Comparison of ENCODE assay signal across 13 mouse cellular contexts in genomic region chr2:170037346-170037745, GRCm38 (mm10).
DNase-seq lines count a peak whose midpoint lies in the region; ATAC-seq lines count a peak whose summit lies in the region.
"Had no signal": no experiment of that assay in that cellular context is flagged by ENCODE, and none has a peak within 500 bp of the region (broad histone marks: within the 10 kb centered on the region; RNA-seq: fewer than 3 reads in every experiment).

No protein-coding gene starts in this region.

- H3K36me3 ChIP-seq in kidney, embryonic 15.5 days = no peaks in the 10 kb centered on the region
- no peaks in the 10 kb centered on the region for H3K36me3 ChIP-seq in neural tube, embryonic 13.5 days
- no peaks in the 10 kb centered on the region for H3K36me3 ChIP-seq in forebrain, embryonic 15.5 days
- H3K36me3 ChIP-seq: heart, embryonic 15.5 days; intestine, embryonic 15.5 days had no signal

- H3K4me1 ChIP-seq in kidney, embryonic 15.5 days = peaks cover 68% of the 10 kb centered on the region
- H3K4me1 ChIP-seq in neural tube, embryonic 13.5 days (replicated peaks) = peaks cover 53% of the 10 kb centered on the region
- H3K4me1 ChIP-seq in forebrain, embryonic 15.5 days = peaks cover 17% of the 10 kb centered on the region
- H3K4me1 ChIP-seq: heart, embryonic 15.5 days had no signal

- no peak overlapping the region for H3K4me3 ChIP-seq in kidney, embryonic 15.5 days (replicated peaks)
- H3K4me3 ChIP-seq in neural tube, embryonic 13.5 days = no peak overlapping the region
- no peak overlapping the region for H3K4me3 ChIP-seq in forebrain, embryonic 15.5 days
- H3K4me3 ChIP-seq: erythroblast, embryonic 14.5 days; heart, embryonic 15.5 days; intestine, embryonic 15.5 days had no signal

- H3K27me3 ChIP-seq in kidney, embryonic 15.5 days = no peaks in the 10 kb centered on the region
- no peaks in the 10 kb centered on the region for H3K27me3 ChIP-seq in neural tube, embryonic 13.5 days
- H3K27me3 ChIP-seq in forebrain, embryonic 15.5 days = peaks cover 62% of the 10 kb centered on the region
- H3K27me3 ChIP-seq: heart, embryonic 15.5 days; intestine, embryonic 15.5 days had no signal

- H3K27ac ChIP-seq in kidney, embryonic 15.5 days = peak overlapping the region; percentile 80
- peak overlapping the region; percentile 79 for H3K27ac ChIP-seq in neural tube, embryonic 13.5 days (replicated peaks)
- H3K27ac ChIP-seq in forebrain, embryonic 15.5 days (replicated peaks) = 0 out of 2 replicates have a peak overlapping the region, but pooled peaks have one; percentile 27
- H3K27ac ChIP-seq: heart, embryonic 15.5 days; intestine, embryonic 15.5 days had no signal

- no peak overlapping the region for H3K9ac ChIP-seq in kidney, embryonic 15.5 days
- H3K9ac ChIP-seq in neural tube, embryonic 13.5 days = no peak overlapping the region
- no peak overlapping the region for H3K9ac ChIP-seq in forebrain, embryonic 15.5 days (replicated peaks)
- H3K9ac ChIP-seq: heart, embryonic 15.5 days; intestine, embryonic 15.5 days had no signal

- 71% methylated on average over 13 of the region's 13 CpGs for WGBS in kidney, embryonic 15.5 days
- WGBS in neural tube, embryonic 13.5 days = 40% methylated on average over 13 of the region's 13 CpGs
- WGBS in forebrain, embryonic 15.5 days = 24% methylated on average over 13 of the region's 13 CpGs

- no peak overlapping the region for H3K4me2 ChIP-seq in kidney, embryonic 15.5 days
- peak overlapping the region; percentile 16 for H3K4me2 ChIP-seq in neural tube, embryonic 13.5 days
- H3K4me2 ChIP-seq in forebrain, embryonic 15.5 days (replicated peaks) = 0 out of 2 replicates have a peak overlapping the region, but pooled peaks have one; percentile 24
- H3K4me2 ChIP-seq: heart, embryonic 15.5 days; intestine, embryonic 15.5 days had no signal

- no peaks in the 10 kb centered on the region for H3K9me3 ChIP-seq in kidney, embryonic 15.5 days (replicated peaks)
- H3K9me3 ChIP-seq in neural tube, embryonic 13.5 days = no peaks in the 10 kb centered on the region
- H3K9me3 ChIP-seq in forebrain, embryonic 15.5 days = no peaks in the 10 kb centered on the region
- H3K9me3 ChIP-seq: heart, embryonic 15.5 days; intestine, embryonic 15.5 days had no signal

- ATAC-seq in kidney, embryonic 15.5 days (replicated peaks; ENCODE audit: low FRiP score) = no peak
- peak; percentile 45; the same call in 1 of the 2 replicates for ATAC-seq in neural tube, embryonic 13.5 days (ENCODE audit: low read depth)
- peak; percentile 57 for ATAC-seq in forebrain, embryonic 15.5 days (replicated peaks)
- ATAC-seq: intestine, embryonic 15.5 days had no signal

- DNase-seq in kidney, adult 11 months = no peak
- DNase-seq in neural tube, embryonic 10.5 days (ENCODE audit: extremely low spot score, low spot score) = no peak
- DNase-seq in retina, embryonic 14.5 days (ENCODE audit: low spot score) = peak; percentile 55
- DNase-seq in urinary bladder, postnatal 4 days (ENCODE audit: low spot score in 2 of 2) = no peak
- DNase-seq: adrenal gland, adult 2 months; liver; thymus, postnatal 14 days had no signal

Comparison
In these comparisons a context has a peak if more than half of its experiments do, and no peak if none do; other contexts are left out.
1. H3K27ac ChIP-seq: peak in every context shown above with its lines; median percentile 80 in kidney, embryonic 15.5 days; 79 in neural tube, embryonic 13.5 days; 27 in forebrain, embryonic 15.5 days.